Mouse (Mus musculus) stomach, embryonic 16.5 days (tissue): Measurements from ENCODE around the gene Adm2. TPM values are rescaled to one million over a fixed set of nuclear protein-coding genes. Genes with fewer than 3 reads are reported as not detected.

ENCODE experiments used
- ATAC-seq: fragments of 200-750 bp; cut with Nextera tagmentation; 2 replicates; pipeline ENCODE4 v1.8.0; 2017; ENCODE audit warnings: moderate number of reproducible peaks, moderate TSS enrichment; ENCODE audit not compliant: insufficient read depth, low FRiP score
- H3K27ac ChIP-seq: fragments of 300-500 bp; sonication (generic); 2 replicates; pipeline ENCODE4 v1.5.1; 2014; ENCODE audit warnings: low read length
- H3K27me3 ChIP-seq: fragments of 300-500 bp; sonication (generic); 2 replicates; pipeline ENCODE4 v1.6.1; 2014; ENCODE audit warnings: low read length, control low read depth, mixed read lengths; ENCODE audit not compliant: control insufficient read depth, insufficient read depth
- H3K36me3 ChIP-seq: fragments of 300-500 bp; sonication (generic); 2 replicates; pipeline ENCODE4 v1.6.1; 2014; ENCODE audit warnings: low read length; ENCODE audit not compliant: control insufficient read depth, insufficient read depth
- H3K4me1 ChIP-seq: fragments of 300-500 bp; sonication (generic); 2 replicates; pipeline ENCODE4 v1.6.1; 2014; ENCODE audit warnings: low read length, control low read depth, mixed read lengths; ENCODE audit not compliant: control insufficient read depth, insufficient read depth
- H3K4me2 ChIP-seq: fragments of 300-500 bp; sonication (generic); 2 replicates; pipeline ENCODE4 v1.6.1; 2014; ENCODE audit warnings: low read depth, low read length, mixed read lengths
- H3K4me3 ChIP-seq: fragments of 300-500 bp; sonication (generic); replicated peaks from 2 replicates; pipeline ENCODE4 v1.5.1; 2014; ENCODE audit warnings: mild to moderate bottlenecking, low read length
- H3K9ac ChIP-seq: fragments of 300-500 bp; sonication (generic); 2 replicates; pipeline ENCODE4 v1.6.1; 2014; ENCODE audit warnings: low read length
- H3K9me3 ChIP-seq: fragments of 300-500 bp; sonication (generic); replicated peaks from 2 replicates; pipeline ENCODE4 v1.6.1; 2016; ENCODE audit warnings: low read length, control low read depth; ENCODE audit not compliant: control insufficient read depth
- WGBS: fragments of 180-500 bp; shearing (Covaris S2); extraction: QIAGEN DNeasy Blood & Tissue Kit; methylation state at CpG from one replicate; pipeline ENCODE4 v1.1.7; 2014; 5-methylcytosine and 5-hydroxymethylcytosine counted together
- polyA plus RNA-seq: library from polyadenylated mRNA; unstranded; fragments of >200 nt; fragmentation: Nextera tagmentation; extraction: Ambion mirVana; gene quantifications from 2 replicates; pipeline ENCODE4 v1.2.1, GENCODE M21; 2015

Adm2 gene
- polyA plus RNA-seq, 1 experiment from 2014 or later = 0.71 TPM

DNA sequence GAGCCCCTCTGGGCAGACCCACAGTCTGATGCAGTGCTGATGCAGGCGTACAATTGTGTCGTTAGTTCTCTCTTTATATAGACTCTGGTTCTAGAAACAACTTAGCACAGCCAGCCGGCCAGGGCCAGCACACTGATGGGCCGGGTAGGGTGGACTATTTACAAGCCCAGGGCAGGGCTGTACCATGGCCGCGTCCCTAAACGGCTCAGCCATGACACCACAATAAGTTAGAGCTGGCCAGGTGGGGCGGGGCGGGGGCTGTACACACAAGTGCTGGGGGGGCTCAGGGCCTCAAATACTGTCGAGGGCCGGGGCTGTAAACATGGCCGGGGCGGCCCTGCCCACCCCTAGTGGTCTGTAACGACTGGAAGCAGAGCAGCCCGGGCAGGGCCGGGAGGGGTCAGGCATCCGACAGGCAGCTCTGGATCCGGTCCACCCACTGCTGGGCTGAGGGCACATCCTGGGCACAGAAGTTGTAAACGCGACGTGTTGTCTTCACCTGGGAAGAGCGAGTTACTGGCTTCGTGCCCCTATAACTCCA is 34.2 kb upstream of the Adm2 start:
- peaks cover 26% of the 10 kb centered on the region for H3K36me3 ChIP-seq
- no peak overlapping the region for H3K4me2 ChIP-seq
- no peaks in the 10 kb centered on the region for H3K27me3 ChIP-seq
- no peak overlapping the region for H3K4me3 ChIP-seq
- no peak; the same call in 1 of the 2 replicates for ATAC-seq
- 84% methylated on average over 23 of the region's 23 CpGs for WGBS
- no peaks in the 10 kb centered on the region for H3K9me3 ChIP-seq
- no peak overlapping the region for H3K27ac ChIP-seq
- H3K9ac ChIP-seq = no peak overlapping the region
- H3K4me1 ChIP-seq = no peaks in the 10 kb centered on the region

DNA sequence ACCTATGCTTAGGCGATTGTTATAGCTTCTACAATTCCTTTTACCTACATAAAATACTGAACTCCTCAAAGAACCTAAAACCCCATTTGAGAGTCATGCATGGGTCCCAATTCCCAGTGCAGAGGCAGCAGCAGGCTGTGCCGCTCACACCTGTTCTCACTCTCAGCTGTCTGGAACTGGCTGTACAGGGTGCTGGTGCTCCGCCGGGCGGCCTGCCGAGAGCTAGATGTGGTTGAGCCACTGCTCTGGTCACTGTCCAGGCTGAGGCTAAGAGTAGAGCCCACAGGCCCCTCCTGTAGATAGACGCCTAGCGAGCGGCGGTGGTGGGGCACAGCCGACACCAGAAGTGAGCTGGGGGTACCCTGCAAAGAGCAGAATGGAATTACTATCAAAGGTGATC is 33.1 kb upstream of the Adm2 start:
- WGBS = 90% methylated on average over 11 of the region's 11 CpGs
- peaks cover 35% of the 10 kb centered on the region for H3K36me3 ChIP-seq
- no peak overlapping the region for H3K4me3 ChIP-seq
- no peak overlapping the region for H3K9ac ChIP-seq
- no peak overlapping the region for H3K4me2 ChIP-seq
- no peak for ATAC-seq
- H3K27me3 ChIP-seq = no peaks in the 10 kb centered on the region
- H3K27ac ChIP-seq = no peak overlapping the region
- no peaks in the 10 kb centered on the region for H3K4me1 ChIP-seq
- no peaks in the 10 kb centered on the region for H3K9me3 ChIP-seq

DNA sequence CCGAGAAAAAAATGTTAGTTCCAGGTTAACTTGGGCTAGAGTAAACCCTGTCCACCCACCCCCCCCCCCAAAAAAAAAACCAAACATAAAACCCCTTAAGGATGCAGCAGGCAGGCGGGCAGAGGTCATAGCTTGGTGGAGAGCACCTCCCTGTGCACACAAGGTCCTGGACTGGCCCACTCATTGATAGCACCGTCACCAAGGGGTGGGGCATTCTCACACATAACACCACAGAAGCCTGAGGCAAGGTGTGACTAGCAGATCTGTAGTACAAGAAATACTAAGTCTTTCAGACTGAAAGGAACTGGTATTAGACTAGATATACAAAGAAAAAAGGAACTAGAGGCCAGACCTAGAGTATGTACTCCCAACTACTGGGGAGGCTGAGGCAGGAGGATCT is 31.0 kb upstream of the Adm2 start:
- Histone ChIP-seq H3K36me3 (peaks cover 35% of the 10 kb centered on the region), H3K4me1 (0 out of 2 replicates have a peak, but pooled peaks cover 4% of the 10 kb centered on the region), H3K27ac (no peak overlapping the region), H3K4me2 (no peak overlapping the region), H3K27me3 (no peaks in the 10 kb centered on the region), H3K9ac (no peak overlapping the region), H3K9me3 (no peaks in the 10 kb centered on the region), H3K4me3 (no peak overlapping the region)
- 74% methylated on average over 3 of the region's 3 CpGs for WGBS
- ATAC-seq = no peak

DNA sequence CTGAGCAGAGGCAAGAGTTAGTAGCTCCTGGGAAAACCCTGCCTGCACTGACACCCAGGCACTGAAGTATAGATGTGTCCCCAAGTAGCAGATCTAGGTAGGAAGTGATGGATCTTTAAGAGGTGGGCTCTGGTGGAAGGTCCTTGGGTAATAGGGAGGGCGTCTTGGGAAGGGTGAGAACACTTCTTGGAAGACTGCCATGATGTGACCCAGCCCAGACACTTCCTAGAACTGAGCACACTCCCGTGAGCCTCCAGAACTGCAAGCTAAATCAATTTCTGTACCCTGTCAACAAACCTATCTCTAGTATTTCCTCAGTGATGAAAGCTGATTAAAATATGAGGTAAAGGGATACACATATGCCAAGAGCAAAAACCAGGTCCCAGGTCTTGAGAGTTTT is 29.7 kb upstream of the Adm2 start:
- ATAC-seq = no peak
- 48% methylated on average over 2 of the region's 2 CpGs for WGBS
- Histone ChIP-seq H3K9me3 (no peaks in the 10 kb centered on the region), H3K27ac (no peak overlapping the region), H3K36me3 (peaks cover 35% of the 10 kb centered on the region), H3K4me3 (no peak overlapping the region), H3K4me2 (no peak overlapping the region), H3K9ac (no peak overlapping the region), H3K27me3 (no peaks in the 10 kb centered on the region), H3K4me1 (0 out of 2 replicates have a peak, but pooled peaks cover 7% of the 10 kb centered on the region)

DNA sequence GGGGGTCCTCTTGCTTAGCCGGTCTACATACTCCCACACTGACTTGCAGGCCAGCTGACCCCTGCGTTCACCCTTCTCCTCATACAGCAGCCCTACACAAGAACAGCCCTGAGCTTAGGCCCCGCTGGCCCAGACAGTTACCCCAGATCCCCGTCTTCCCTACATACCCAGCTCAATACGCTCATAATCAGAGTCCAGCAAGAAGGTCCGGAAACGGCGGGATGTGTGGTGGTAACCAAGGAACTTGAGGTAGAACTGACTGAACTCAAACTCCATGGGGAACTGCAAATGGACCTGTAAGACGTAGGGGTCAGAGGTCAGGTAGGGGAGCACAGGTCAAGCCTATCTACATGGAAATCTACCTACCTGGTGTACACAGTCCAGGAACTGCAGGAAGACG is 28.7 kb upstream of the Adm2 start:
- H3K9me3 ChIP-seq = no peaks in the 10 kb centered on the region
- H3K27ac ChIP-seq = no peak overlapping the region
- H3K36me3 ChIP-seq = peaks cover 36% of the 10 kb centered on the region
- no peak overlapping the region for H3K9ac ChIP-seq
- 92% methylated on average over 10 of the region's 10 CpGs for WGBS
- no peaks in the 10 kb centered on the region for H3K27me3 ChIP-seq
- no peak overlapping the region for H3K4me3 ChIP-seq
- no peak for ATAC-seq
- 0 out of 2 replicates have a peak, but pooled peaks cover 7% of the 10 kb centered on the region for H3K4me1 ChIP-seq
- H3K4me2 ChIP-seq = no peak overlapping the region

DNA sequence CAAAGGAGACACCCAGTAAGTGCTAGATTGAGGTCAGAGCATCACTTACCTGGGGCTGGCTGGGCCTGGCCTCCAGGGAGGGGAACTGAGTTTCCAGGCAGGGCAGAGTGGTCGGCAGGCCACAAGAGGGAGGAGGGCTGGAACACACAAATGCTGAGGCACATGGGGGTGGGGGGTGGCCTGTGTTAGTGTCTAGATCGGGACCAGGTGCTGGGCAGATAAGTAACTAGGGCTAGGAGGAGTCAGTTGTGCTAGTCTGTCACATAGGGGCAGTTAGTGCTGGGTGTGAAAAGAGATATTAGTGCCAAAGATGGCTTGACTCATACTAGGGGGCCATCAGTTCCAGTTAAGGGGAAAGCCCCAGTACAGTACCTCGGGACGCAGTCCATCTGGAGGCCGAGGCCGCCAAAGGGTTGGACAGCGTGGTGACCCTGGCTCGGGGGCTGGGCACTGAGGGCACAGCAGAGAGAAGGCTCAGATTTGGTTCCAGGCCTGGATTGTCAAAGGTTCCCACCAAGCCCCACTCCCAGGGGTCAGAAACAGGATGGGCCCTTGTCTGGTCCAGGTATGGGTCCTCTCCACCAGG is 26.8 kb upstream of the Adm2 start:
- H3K9ac ChIP-seq = no peak overlapping the region
- WGBS = 82% methylated on average over 8 of the region's 8 CpGs
- peaks cover 41% of the 10 kb centered on the region for H3K36me3 ChIP-seq
- H3K9me3 ChIP-seq = no peaks in the 10 kb centered on the region
- no peaks in the 10 kb centered on the region for H3K27me3 ChIP-seq
- H3K4me2 ChIP-seq = no peak overlapping the region
- no peak overlapping the region for H3K27ac ChIP-seq
- no peak for ATAC-seq
- H3K4me1 ChIP-seq = 0 out of 2 replicates have a peak, but pooled peaks cover 7% of the 10 kb centered on the region
- no peak overlapping the region for H3K4me3 ChIP-seq

DNA sequence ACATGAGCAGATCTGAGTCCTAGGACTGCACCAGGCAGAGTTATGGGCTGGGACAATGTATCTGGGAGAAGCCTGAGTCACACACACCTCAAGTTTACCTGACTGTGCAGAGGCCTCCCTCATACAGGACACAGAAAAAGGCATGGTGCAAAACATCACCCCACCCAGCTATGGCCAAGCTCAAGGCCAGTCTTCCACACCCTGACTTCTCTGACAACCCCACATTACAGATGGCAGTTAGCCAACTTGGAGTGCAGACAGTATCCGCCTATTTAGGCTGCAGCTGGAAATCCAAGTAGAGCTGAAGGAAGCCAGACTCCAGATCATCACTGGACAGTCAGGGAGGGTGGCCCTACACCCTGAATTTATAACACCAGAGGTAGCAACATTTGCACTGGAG is 26.1 kb upstream of the Adm2 start:
- no peak overlapping the region for H3K4me3 ChIP-seq
- no peaks in the 10 kb centered on the region for H3K27me3 ChIP-seq
- no peak overlapping the region for H3K4me2 ChIP-seq
- H3K9ac ChIP-seq = no peak overlapping the region
- no peaks in the 10 kb centered on the region for H3K9me3 ChIP-seq
- peak; percentile 52; the same call in 1 of the 2 replicates for ATAC-seq
- peaks cover 42% of the 10 kb centered on the region for H3K36me3 ChIP-seq
- WGBS = 33% methylated on average over 1 of the region's 1 CpGs
- H3K27ac ChIP-seq = no peak overlapping the region; the same call in 1 of the 2 replicates
- 0 out of 2 replicates have a peak, but pooled peaks cover 7% of the 10 kb centered on the region for H3K4me1 ChIP-seq

DNA sequence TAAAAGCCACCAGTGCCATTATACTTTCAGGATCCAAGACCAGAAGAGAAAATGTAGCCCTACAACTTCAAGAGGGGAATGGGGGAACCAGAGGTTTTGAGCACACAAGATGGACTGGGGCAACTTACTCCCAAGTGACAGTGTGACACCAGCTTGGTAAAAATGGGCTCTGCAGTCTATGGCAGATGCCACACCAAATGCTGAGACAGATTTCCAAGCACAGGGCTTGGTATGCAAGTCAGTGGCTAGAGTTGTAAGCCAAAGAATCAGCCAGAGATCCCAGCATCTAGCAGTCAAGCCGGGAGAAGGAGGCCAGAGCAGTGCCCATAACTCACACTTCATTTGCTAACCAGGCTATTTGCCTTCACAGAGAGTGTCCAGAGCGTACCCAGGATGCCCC is 24.8 kb upstream of the Adm2 start:
- no peak overlapping the region for H3K4me3 ChIP-seq
- H3K4me2 ChIP-seq = no peak overlapping the region
- H3K9ac ChIP-seq = no peak overlapping the region
- no peaks in the 10 kb centered on the region for H3K27me3 ChIP-seq
- H3K9me3 ChIP-seq = no peaks in the 10 kb centered on the region
- 0 out of 2 replicates have a peak, but pooled peaks cover 7% of the 10 kb centered on the region for H3K4me1 ChIP-seq
- 97% methylated on average over 2 of the region's 2 CpGs for WGBS
- H3K36me3 ChIP-seq = peaks cover 42% of the 10 kb centered on the region
- H3K27ac ChIP-seq = no peak overlapping the region
- ATAC-seq = no peak

DNA sequence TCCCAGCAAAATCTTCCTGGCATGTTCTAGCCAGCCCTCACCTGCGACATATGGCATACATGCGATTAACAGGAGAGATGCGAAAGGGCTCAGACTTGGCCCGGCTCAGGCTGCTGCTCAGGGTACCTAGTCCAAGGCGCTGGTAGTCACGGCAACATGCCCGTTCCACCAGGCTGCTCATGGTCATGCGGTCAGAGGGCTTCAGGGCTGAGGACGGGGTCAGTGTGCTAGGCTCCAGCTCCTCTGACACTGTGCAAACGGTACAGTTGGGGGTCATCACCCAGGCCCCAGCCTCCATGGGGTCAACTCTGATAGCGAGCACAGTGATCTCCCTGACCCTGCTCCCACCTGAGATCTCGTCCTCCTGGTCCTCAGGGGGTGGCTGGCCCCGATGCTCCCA is 22.3 kb upstream of the Adm2 start:
- no peaks in the 10 kb centered on the region for H3K9me3 ChIP-seq
- no peak overlapping the region for H3K4me3 ChIP-seq
- 0 out of 2 replicates have a peak, but pooled peaks cover 7% of the 10 kb centered on the region for H3K4me1 ChIP-seq
- no peak overlapping the region for H3K4me2 ChIP-seq
- H3K9ac ChIP-seq = no peak overlapping the region
- no peak overlapping the region for H3K27ac ChIP-seq
- 88% methylated on average over 13 of the region's 13 CpGs for WGBS
- no peaks in the 10 kb centered on the region for H3K27me3 ChIP-seq
- peaks cover 45% of the 10 kb centered on the region for H3K36me3 ChIP-seq
- ATAC-seq = no peak
